Mouse (Mus musculus) MEL (cell line): ENCODE results near the gene Rpl29. TPM values are rescaled to one million over a fixed set of nuclear protein-coding genes. Genes with fewer than 3 reads are reported as not detected.

Experiments
- DNase-seq: peaks from one replicate; pipeline ENCODE4 v3.0.0; 2011; ENCODE audit warnings: low read depth, low spot score
- H3K27ac ChIP-seq: 2 replicates; pipeline ENCODE4 v1.5.1; 2012; ENCODE audit warnings: low read depth, mild to moderate bottlenecking, control low read depth, low read length, moderate library complexity; ENCODE audit not compliant: control insufficient read depth
- H3K27me3 ChIP-seq, 2 experiments: fragments of 150-350 bp in 1 of 2; sonication (generic) in 1 of 2; 2 replicates each; pipeline ENCODE4 v1.6.1; 2012; ENCODE audit warnings: low read length in 2 of 2, mild to moderate bottlenecking in 2 of 2, improper control_type of control experiment in 1 of 2, moderate library complexity in 1 of 2; ENCODE audit not compliant: insufficient read depth in 2 of 2, control insufficient read depth in 1 of 2
- H3K36me3 ChIP-seq, 2 experiments: 2 replicates each; pipeline ENCODE4 v1.6.1; 2012 to 2014; ENCODE audit warnings: low read length in 2 of 2, improper control_type of control experiment in 1 of 2, inconsistent platforms in 1 of 2, mild to moderate bottlenecking in 1 of 2; ENCODE audit not compliant: insufficient read depth in 2 of 2, control insufficient read depth in 1 of 2
- H3K4me1 ChIP-seq, 2 experiments: fragments of 150-350 bp in 1 of 2; sonication (generic) in 1 of 2; 2 replicates each; pipeline ENCODE4 v1.6.1; 2012; ENCODE audit warnings: low read length in 2 of 2, improper control_type of control experiment in 1 of 2, mild to moderate bottlenecking in 1 of 2; ENCODE audit not compliant: insufficient read depth in 2 of 2, control insufficient read depth in 1 of 2
- H3K4me3 ChIP-seq, 2 experiments: fragments of 150-350 bp in 1 of 2; sonication (generic) in 1 of 2; 2 replicates each; pipeline ENCODE4 v1.5.1; 2012; ENCODE audit warnings: low read depth in 2 of 2, low read length in 2 of 2, mild to moderate bottlenecking in 2 of 2, moderate library complexity in 2 of 2, control low read depth in 1 of 2, improper control_type of control experiment in 1 of 2; ENCODE audit not compliant: control insufficient read depth in 1 of 2, insufficient read depth in 1 of 2
- H3K79me2 ChIP-seq: 2 replicates; pipeline ENCODE4 v1.6.1; 2012; ENCODE audit warnings: mild to moderate bottlenecking, low read length, moderate library complexity; ENCODE audit not compliant: control insufficient read depth, poor library complexity, insufficient read depth
- H3K9ac ChIP-seq: 2 replicates; pipeline ENCODE4 v1.6.1; 2012; ENCODE audit warnings: low read depth, mild to moderate bottlenecking, control low read depth, low read length, moderate library complexity; ENCODE audit not compliant: control insufficient read depth, poor library complexity, severe bottlenecking
- H3K9me3 ChIP-seq: fragments of 150-350 bp; sonication (generic); replicated peaks from 2 replicates; pipeline ENCODE4 v1.6.1; 2012; ENCODE audit warnings: mild to moderate bottlenecking, low read length, improper control_type of control experiment, moderate library complexity; ENCODE audit not compliant: insufficient read depth
- BHLHE40 ChIP-seq: IDR thresholded peaks from 2 replicates; pipeline ENCODE4 v1.6.1; 2012; ENCODE audit warnings: low read depth, mild to moderate bottlenecking, inconsistent platforms, low read length, improper control_type of control experiment, borderline replicate concordance
- CHD1 ChIP-seq: IDR thresholded peaks from 2 replicates; pipeline ENCODE4 v1.6.1; 2012; ENCODE audit warnings: low read depth, mild to moderate bottlenecking, inconsistent platforms, low read length, improper control_type of control experiment
- E2F4 ChIP-seq: IDR thresholded peaks from 2 replicates; pipeline ENCODE4 v1.6.1; 2011; ENCODE audit warnings: low read depth, low read length, improper control_type of control experiment, borderline replicate concordance
- ELF1 ChIP-seq: IDR thresholded peaks from 2 replicates; pipeline ENCODE4 v1.6.1; 2014; ENCODE audit warnings: low read depth, mild to moderate bottlenecking, inconsistent platforms, low read length, improper control_type of control experiment, moderate library complexity
- ETS1 ChIP-seq: IDR thresholded peaks from 2 replicates; pipeline ENCODE4 v1.6.1; 2012; ENCODE audit warnings: low read depth, mild to moderate bottlenecking, inconsistent platforms, low read length, improper control_type of control experiment, moderate library complexity
- GABPA ChIP-seq: IDR thresholded peaks from 2 replicates; pipeline ENCODE4 v1.6.1; 2012; ENCODE audit warnings: low read depth, mild to moderate bottlenecking, inconsistent platforms, low read length, improper control_type of control experiment, moderate library complexity
- GATA1 ChIP-seq: IDR thresholded peaks from 2 replicates; pipeline ENCODE4 v1.6.1; 2011; ENCODE audit warnings: low read depth, low read length, improper control_type of control experiment
- JUND ChIP-seq: IDR thresholded peaks from 2 replicates; pipeline ENCODE4 v1.6.1; 2011; ENCODE audit warnings: low read depth, mild to moderate bottlenecking, improper control_type of control experiment, low read length
- MAFK ChIP-seq: IDR thresholded peaks from 2 replicates; pipeline ENCODE4 v1.6.1; 2011; ENCODE audit warnings: low read depth, mild to moderate bottlenecking, low read length, improper control_type of control experiment, borderline replicate concordance
- MAX ChIP-seq: IDR thresholded peaks from 2 replicates; pipeline ENCODE4 v1.6.1; 2011; ENCODE audit warnings: low read length, improper control_type of control experiment
- MAZ ChIP-seq: IDR thresholded peaks from 2 replicates; pipeline ENCODE4 v1.6.1; 2012; ENCODE audit warnings: low read depth, mild to moderate bottlenecking, inconsistent platforms, low read length, improper control_type of control experiment
- MEF2A ChIP-seq: IDR thresholded peaks from 2 replicates; pipeline ENCODE4 v1.6.1; 2014; ENCODE audit warnings: low read depth, mild to moderate bottlenecking, inconsistent platforms, low read length, improper control_type of control experiment; ENCODE audit not compliant: poor library complexity, insufficient replicate concordance, severe bottlenecking; ENCODE audit errors: extremely low read depth
- MXI1 ChIP-seq: IDR thresholded peaks from 2 replicates; pipeline ENCODE4 v1.6.1; 2011; ENCODE audit warnings: mild to moderate bottlenecking, low read depth, low read length, improper control_type of control experiment
- POLR2AphosphoS5 ChIP-seq: IDR thresholded peaks from 2 replicates; pipeline ENCODE4 v1.6.1; 2012; ENCODE audit warnings: low read depth, borderline replicate concordance, mild to moderate bottlenecking, inconsistent platforms, low read length, moderate library complexity, mixed read lengths
- RAD21 ChIP-seq: IDR thresholded peaks from 2 replicates; pipeline ENCODE4 v1.6.1; 2011; ENCODE audit warnings: mild to moderate bottlenecking, low read depth, low read length, improper control_type of control experiment
- SMC3 ChIP-seq: IDR thresholded peaks from 2 replicates; pipeline ENCODE4 v1.6.1; 2011; ENCODE audit warnings: low read depth, low read length, improper control_type of control experiment
- TCF12 ChIP-seq: IDR thresholded peaks from 2 replicates; pipeline ENCODE4 v1.6.1; 2014; ENCODE audit warnings: low read depth, mild to moderate bottlenecking, inconsistent platforms, low read length, improper control_type of control experiment, moderate library complexity
- UBTF ChIP-seq: IDR thresholded peaks from 2 replicates; pipeline ENCODE4 v1.6.1; 2012; ENCODE audit warnings: low read depth, mild to moderate bottlenecking, inconsistent platforms, low read length, improper control_type of control experiment, moderate library complexity, borderline replicate concordance; ENCODE audit not compliant: insufficient read depth
- USF2 ChIP-seq, 2 experiments: IDR thresholded peaks; 2 replicates each; pipeline ENCODE4 v1.6.1; 2011 to 2012; ENCODE audit warnings: improper control_type of control experiment in 2 of 2, low read length in 2 of 2, borderline replicate concordance in 1 of 2, inconsistent platforms in 1 of 2, low read depth in 1 of 2, mild to moderate bottlenecking in 1 of 2; ENCODE audit not compliant: insufficient read depth in 1 of 2
- ZKSCAN1 ChIP-seq: IDR thresholded peaks from 2 replicates; pipeline ENCODE4 v1.6.1; 2012; ENCODE audit warnings: low read depth, mild to moderate bottlenecking, inconsistent platforms, low read length, improper control_type of control experiment, moderate library complexity
- polyA plus RNA-seq, 2 experiments: library from polyadenylated mRNA; stranded (reverse) in 1 of 2; unstranded in 1 of 2; fragments of >175 nt in 1 of 2; fragments of >200 nt in 1 of 2; gene quantifications; 2 replicates each; pipeline versions ENCODE4 v1.2.1 to v1.2.4; 2012; ENCODE audit warnings: low replicate concordance in 2 of 2, low read depth in 1 of 2; ENCODE audit not compliant: insufficient read length in 2 of 2, insufficient read depth in 1 of 2, missing spikeins in 1 of 2
- total RNA-seq: library from RNA; depleted of rRNA; stranded (reverse); fragments of 300-350 nt; gene quantifications from 2 replicates; pipeline ENCODE4 v1.2.3, GENCODE M21; 2012

Gene Rpl29
- total and polyA plus RNA-seq, 3 experiments: 60.8 to 761 TPM; not detected in 1

- peaks cover 0 to 3% of the 10 kb centered on the region in 2 experiments; a peak in 2 of 4 replicates for H3K4me1 ChIP-seq
- no peaks in the 10 kb centered on the region; the same call in 1 of the 2 replicates for H3K79me2 ChIP-seq
- no peaks in the 10 kb centered on the region for H3K27me3 ChIP-seq
- H3K9me3 ChIP-seq: no peaks in the 10 kb centered on the region
- no peak for TF ChIP-seq SMC3
- no peak for TF ChIP-seq ETS1
- TF ChIP-seq USF2 (IDR thresholded peaks at IDR 0.05; ENCODE audit: borderline replicate concordance in 1 of 2, insufficient read depth in 1 of 2, low read depth in 1 of 2, low read length in 2 of 2): no peak
- TF ChIP-seq RAD21: no peak
- TF ChIP-seq CHD1: no peak
- TF ChIP-seq MAZ: no peak
- no peak for TF ChIP-seq MEF2A
- no peak for TF ChIP-seq TCF12
- TF ChIP-seq JUND: no peak
- no peak for TF ChIP-seq ZKSCAN1
- no peak for TF ChIP-seq MXI1
- no peak for TF ChIP-seq MAX
- TF ChIP-seq E2F4: no peak
- TF ChIP-seq GABPA: no peak
- no peak for TF ChIP-seq UBTF
- no peak for TF ChIP-seq BHLHE40
- no peak for DNase-seq
- no peak overlapping the region for H3K4me3 ChIP-seq
- H3K36me3 ChIP-seq: peaks cover 0 to 2% of the 10 kb centered on the region in 2 experiments; a peak in 2 of 4 replicates
- H3K9ac ChIP-seq: no peak overlapping the region
- H3K27ac ChIP-seq: no peak overlapping the region
These were observed 25.8 kb downstream of the Rpl29 start for GRCm38 (mm10) chr9:106454888-106455681.

GRCm38 (mm10) chr9:106456325-106457162 is 27.3 kb downstream of the Rpl29 start:
- no peak overlapping the region for H3K9ac ChIP-seq
- H3K4me3 ChIP-seq: no peak overlapping the region
- H3K9me3 ChIP-seq: no peaks in the 10 kb centered on the region
- peaks cover 0 to 3% of the 10 kb centered on the region in 2 experiments; a peak in 2 of 4 replicates for H3K4me1 ChIP-seq
- H3K36me3 ChIP-seq: peaks cover 0 to 2% of the 10 kb centered on the region in 2 experiments; a peak in 2 of 4 replicates
- no peak overlapping the region for H3K27ac ChIP-seq
- DNase-seq: no peak
- no peaks in the 10 kb centered on the region for H3K27me3 ChIP-seq
- no peaks in the 10 kb centered on the region; the same call in 1 of the 2 replicates for H3K79me2 ChIP-seq
- TF ChIP-seq ELF1 (no peak), GATA1 (no peak), POLR2AphosphoS5 (no peak), MAFK (no peak), CHD1 (no peak)
